Mouse (Mus musculus): Measurements from ENCODE around the gene Tlk1. TPM values are rescaled to one million over a fixed set of nuclear protein-coding genes. Genes with fewer than 3 reads are reported as not detected.
"Not testable (repeated sequence)": the region's sequence is repeated elsewhere in the genome, so short reads cannot be mapped to it uniquely, and the experiment has no call there.

Tlk1 gene
- polyA plus RNA-seq, 1 experiment, result 79.6 TPM

GRCm38 (mm10) chr2:70816016-70816415 lies 9.5 kb downstream of the Tlk1 start:
- H3K4me1 ChIP-seq (ENCODE audit: control insufficient read depth, insufficient read depth, low read length), result no peaks in the 10 kb centered on the region
- no peak overlapping the region for H3K27ac ChIP-seq (ENCODE audit: control insufficient read depth, insufficient read depth, low read depth, low read length, poor library complexity)
- WGBS, result 92% methylated on average over 2 of the region's 2 CpGs
- no peak overlapping the region for H3K4me3 ChIP-seq (replicated peaks; ENCODE audit: control insufficient read depth, low read depth, low read length)
- TF ChIP-seq CTCF (IDR thresholded peaks at IDR 0.05; ENCODE audit: control insufficient read depth, insufficient read depth, low read length) (no peak), POLR2A (IDR thresholded peaks at IDR 0.05; ENCODE audit: borderline replicate concordance, control insufficient read depth, low read depth, low read length) (no peak)

- TF ChIP-seq POLR2A (IDR thresholded peaks at IDR 0.05; ENCODE audit: borderline replicate concordance, control insufficient read depth, low read depth, low read length) (no peak), CTCF (IDR thresholded peaks at IDR 0.05; ENCODE audit: control insufficient read depth, insufficient read depth, low read length) (no peak)
These were observed 11.9 kb downstream of the Tlk1 start for GRCm38 (mm10) chr2:70813608-70814007.

GRCm38 (mm10) chr2:70811476-70811875 lies 14.1 kb downstream of the Tlk1 start:
- H3K27ac ChIP-seq (ENCODE audit: control insufficient read depth, insufficient read depth, low read depth, low read length, poor library complexity), result no peak overlapping the region
- TF ChIP-seq POLR2A (IDR thresholded peaks at IDR 0.05; ENCODE audit: borderline replicate concordance, control insufficient read depth, low read depth, low read length), result no peak
- no peak for TF ChIP-seq CTCF (IDR thresholded peaks at IDR 0.05; ENCODE audit: control insufficient read depth, insufficient read depth, low read length)
- 85% methylated on average over 3 of the region's 3 CpGs for WGBS
- no peak overlapping the region for H3K4me3 ChIP-seq (replicated peaks; ENCODE audit: control insufficient read depth, low read depth, low read length)
- H3K4me1 ChIP-seq (ENCODE audit: control insufficient read depth, insufficient read depth, low read length), result no peaks in the 10 kb centered on the region

More at GRCm38 (mm10) chr2:70813608-70814007, 11.9 kb downstream of the Tlk1 start:
- WGBS, result 81% methylated on average over 4 of the region's 4 CpGs
- no peak overlapping the region for H3K27ac ChIP-seq (ENCODE audit: control insufficient read depth, insufficient read depth, low read depth, low read length, poor library complexity)
- no peak overlapping the region for H3K4me3 ChIP-seq (replicated peaks; ENCODE audit: control insufficient read depth, low read depth, low read length)
- H3K4me1 ChIP-seq (ENCODE audit: control insufficient read depth, insufficient read depth, low read length), result no peaks in the 10 kb centered on the region

- TF ChIP-seq POLR2A (IDR thresholded peaks at IDR 0.05; ENCODE audit: borderline replicate concordance, control insufficient read depth, low read depth, low read length) (no peak), CTCF (IDR thresholded peaks at IDR 0.05; ENCODE audit: control insufficient read depth, insufficient read depth, low read length) (no peak)
- Histone ChIP-seq H3K4me1 (ENCODE audit: control insufficient read depth, insufficient read depth, low read length) (no peaks in the 10 kb centered on the region), H3K4me3 (replicated peaks; ENCODE audit: control insufficient read depth, low read depth, low read length) (no peak overlapping the region), H3K27ac (ENCODE audit: control insufficient read depth, insufficient read depth, low read depth, low read length, poor library complexity) (no peak overlapping the region)
- 87% methylated on average over 3 of the region's 3 CpGs for WGBS
These were observed 15.6 kb downstream of the Tlk1 start for GRCm38 (mm10) chr2:70809921-70810320.

- TF ChIP-seq POLR2A (IDR thresholded peaks at IDR 0.05; ENCODE audit: borderline replicate concordance, control insufficient read depth, low read depth, low read length), result no peak
- TF ChIP-seq CTCF (IDR thresholded peaks at IDR 0.05; ENCODE audit: control insufficient read depth, insufficient read depth, low read length), result no peak
- H3K4me1 ChIP-seq (ENCODE audit: control insufficient read depth, insufficient read depth, low read length), result no peaks in the 10 kb centered on the region
- no peak overlapping the region for H3K27ac ChIP-seq (ENCODE audit: control insufficient read depth, insufficient read depth, low read depth, low read length, poor library complexity)
- H3K4me3 ChIP-seq (replicated peaks; ENCODE audit: control insufficient read depth, low read depth, low read length), result no peak overlapping the region
These were observed 16.8 kb downstream of the Tlk1 start for GRCm38 (mm10) chr2:70808681-70809080.

GRCm38 (mm10) chr2:70807678-70808077 lies 17.9 kb downstream of the Tlk1 start:
- WGBS, result 50% methylated on average over 3 of the region's 3 CpGs
- H3K4me3 ChIP-seq (replicated peaks; ENCODE audit: control insufficient read depth, low read depth, low read length); H3K27ac ChIP-seq (ENCODE audit: control insufficient read depth, insufficient read depth, low read depth, low read length, poor library complexity); H3K4me1 ChIP-seq (ENCODE audit: control insufficient read depth, insufficient read depth, low read length): not testable (repeated sequence)

GRCm38 (mm10) chr2:70806020-70806419 lies 19.5 kb downstream of the Tlk1 start:
- H3K4me3 ChIP-seq (replicated peaks; ENCODE audit: control insufficient read depth, low read depth, low read length), result no peak overlapping the region
- no peak overlapping the region for H3K27ac ChIP-seq (ENCODE audit: control insufficient read depth, insufficient read depth, low read depth, low read length, poor library complexity)
- 95% methylated on average over 5 of the region's 5 CpGs for WGBS
- H3K4me1 ChIP-seq (ENCODE audit: control insufficient read depth, insufficient read depth, low read length), result no peaks in the 10 kb centered on the region
- TF ChIP-seq CTCF (IDR thresholded peaks at IDR 0.05; ENCODE audit: control insufficient read depth, insufficient read depth, low read length) (no peak), POLR2A (IDR thresholded peaks at IDR 0.05; ENCODE audit: borderline replicate concordance, control insufficient read depth, low read depth, low read length) (no peak)

- H3K4me1 ChIP-seq (ENCODE audit: control insufficient read depth, insufficient read depth, low read length); H3K4me3 ChIP-seq (replicated peaks; ENCODE audit: control insufficient read depth, low read depth, low read length); H3K27ac ChIP-seq (ENCODE audit: control insufficient read depth, insufficient read depth, low read depth, low read length, poor library complexity): not testable (repeated sequence)
- 92% methylated on average over 4 of the region's 4 CpGs for WGBS
These were observed 21.8 kb downstream of the Tlk1 start for GRCm38 (mm10) chr2:70803696-70804095.

GRCm38 (mm10) chr2:70802658-70803057 lies 22.9 kb downstream of the Tlk1 start:
- no peak overlapping the region for H3K27ac ChIP-seq (ENCODE audit: control insufficient read depth, insufficient read depth, low read depth, low read length, poor library complexity)
- no peaks in the 10 kb centered on the region for H3K4me1 ChIP-seq (ENCODE audit: control insufficient read depth, insufficient read depth, low read length)
- H3K4me3 ChIP-seq (replicated peaks; ENCODE audit: control insufficient read depth, low read depth, low read length), result no peak overlapping the region
- 90% methylated on average over 6 of the region's 6 CpGs for WGBS
- TF ChIP-seq CTCF (IDR thresholded peaks at IDR 0.05; ENCODE audit: control insufficient read depth, insufficient read depth, low read length) (no peak), POLR2A (IDR thresholded peaks at IDR 0.05; ENCODE audit: borderline replicate concordance, control insufficient read depth, low read depth, low read length) (no peak)

Measured in bone marrow, adult 2 months (tissue).